Mouse (Mus musculus) embryonic facial prominence, embryonic 12.5 days (tissue): ENCODE results near the gene Samm50. TPM values are rescaled to one million over a fixed set of nuclear protein-coding genes. Genes with fewer than 3 reads are reported as not detected.

Experiments used
- ATAC-seq: fragments of 200-750 bp; cut with Nextera tagmentation; 2 replicates; pipeline ENCODE4 v1.8.0; 2017; ENCODE audit not compliant: insufficient number of reproducible peaks, insufficient read depth, low FRiP score, low TSS enrichment
- H3K27ac ChIP-seq: fragments of 300-500 bp; sonication (generic); 2 replicates; pipeline ENCODE4 v1.5.1; 2016; ENCODE audit warnings: mild to moderate bottlenecking
- H3K27me3 ChIP-seq: fragments of 300-500 bp; sonication (generic); 2 replicates; pipeline ENCODE4 v1.6.1; 2016; ENCODE audit warnings: mild to moderate bottlenecking, moderate library complexity
- H3K36me3 ChIP-seq: fragments of 300-500 bp; sonication (generic); 2 replicates; pipeline ENCODE4 v1.6.1; 2016; ENCODE audit warnings: mild to moderate bottlenecking
- H3K4me1 ChIP-seq: fragments of 300-500 bp; sonication (generic); 2 replicates; pipeline ENCODE4 v1.6.1; 2016
- H3K4me2 ChIP-seq: fragments of 300-500 bp; sonication (generic); replicated peaks from 2 replicates; pipeline ENCODE4 v1.6.1; 2016; ENCODE audit warnings: mild to moderate bottlenecking, moderate library complexity
- H3K4me3 ChIP-seq: fragments of 300-500 bp; sonication (generic); 2 replicates; pipeline ENCODE4 v1.5.1; 2016; ENCODE audit warnings: mild to moderate bottlenecking
- H3K9ac ChIP-seq: fragments of 300-500 bp; sonication (generic); 2 replicates; pipeline ENCODE4 v1.6.1; 2016; ENCODE audit warnings: mild to moderate bottlenecking, moderate library complexity
- H3K9me3 ChIP-seq: fragments of 300-500 bp; sonication (generic); 2 replicates; pipeline ENCODE4 v1.6.1; 2016; ENCODE audit warnings: mild to moderate bottlenecking, moderate library complexity
- WGBS: fragments of 180-500 bp; shearing (Covaris S2); methylation state at CpG from one replicate; pipeline ENCODE4 v1.1.7; 2016; 5-methylcytosine and 5-hydroxymethylcytosine counted together
- polyA plus RNA-seq: library from polyadenylated mRNA; unstranded; fragments of >200 nt; fragmentation: Nextera tagmentation; extraction: Ambion mirVana; gene quantifications from 2 replicates; pipeline ENCODE4 v1.2.1, GENCODE M21; 2016

Gene Samm50
- polyA plus RNA-seq, 1 experiment from 2014 or later, result 108 TPM

- H3K27ac ChIP-seq, result no peak overlapping the region
These were observed 53.1 kb downstream of the Samm50 start for GRCm38 (mm10) chr15:84245104-84245503.

GRCm38 (mm10) chr15:84246195-84246594 lies 54.2 kb downstream of the Samm50 start:
- no peak overlapping the region for H3K4me3 ChIP-seq
- H3K27ac ChIP-seq, result no peak overlapping the region
- no peaks in the 10 kb centered on the region for H3K27me3 ChIP-seq
- 90% methylated on average over 6 of the region's 6 CpGs for WGBS
- no peak for ATAC-seq
- no peaks in the 10 kb centered on the region for H3K36me3 ChIP-seq
- peaks cover 11% of the 10 kb centered on the region for H3K4me1 ChIP-seq
- H3K4me2 ChIP-seq, result no peak overlapping the region
- H3K9me3 ChIP-seq, result no peaks in the 10 kb centered on the region
- H3K9ac ChIP-seq, result no peak overlapping the region

More at GRCm38 (mm10) chr15:84245104-84245503, 53.1 kb downstream of the Samm50 start:
- Histone ChIP-seq H3K4me3 (no peak overlapping the region), H3K9me3 (no peaks in the 10 kb centered on the region), H3K27me3 (no peaks in the 10 kb centered on the region), H3K4me1 (peaks cover 10% of the 10 kb centered on the region), H3K36me3 (no peaks in the 10 kb centered on the region), H3K4me2 (no peak overlapping the region), H3K9ac (no peak overlapping the region)
- 78% methylated on average over 7 of the region's 7 CpGs for WGBS
- ATAC-seq, result no peak

- WGBS, result 94% methylated on average over 3 of the region's 3 CpGs
- Histone ChIP-seq H3K9ac (no peak overlapping the region), H3K4me2 (no peak overlapping the region), H3K36me3 (no peaks in the 10 kb centered on the region), H3K27me3 (no peaks in the 10 kb centered on the region), H3K4me3 (no peak overlapping the region), H3K9me3 (no peaks in the 10 kb centered on the region), H3K4me1 (0 out of 2 replicates have a peak, but pooled peaks cover 12% of the 10 kb centered on the region), H3K27ac (no peak overlapping the region)
- no peak for ATAC-seq
These were observed 55.3 kb downstream of the Samm50 start for GRCm38 (mm10) chr15:84247309-84247708.

- no peak overlapping the region for H3K4me3 ChIP-seq
- peak overlapping the region; percentile 55 for H3K27ac ChIP-seq
- H3K36me3 ChIP-seq, result no peaks in the 10 kb centered on the region
- H3K9ac ChIP-seq, result no peak overlapping the region
- no peak for ATAC-seq
- H3K4me2 ChIP-seq, result no peak overlapping the region
- 42% methylated on average over 13 of the region's 13 CpGs for WGBS
- H3K9me3 ChIP-seq, result no peaks in the 10 kb centered on the region
- peaks cover 22% of the 10 kb centered on the region for H3K4me1 ChIP-seq
- H3K27me3 ChIP-seq, result peaks cover 3% of the 10 kb centered on the region; the same call in 1 of the 2 replicates
These were observed 59.2 kb downstream of the Samm50 start for GRCm38 (mm10) chr15:84251227-84251626.

- H3K4me2 ChIP-seq, result no peak overlapping the region
- H3K4me3 ChIP-seq, result no peak overlapping the region
- no peak for ATAC-seq
- H3K9me3 ChIP-seq, result no peaks in the 10 kb centered on the region
- no peak overlapping the region for H3K27ac ChIP-seq
- peaks cover 31% of the 10 kb centered on the region for H3K4me1 ChIP-seq
- peaks cover 7% of the 10 kb centered on the region; the same call in 1 of the 2 replicates for H3K27me3 ChIP-seq
- no peaks in the 10 kb centered on the region for H3K36me3 ChIP-seq
- H3K9ac ChIP-seq, result no peak overlapping the region
- 91% methylated on average over 7 of the region's 7 CpGs for WGBS
These were observed 60.6 kb downstream of the Samm50 start for GRCm38 (mm10) chr15:84252645-84253044.

- no peak overlapping the region for H3K9ac ChIP-seq
- no peak for ATAC-seq
- peaks cover 7% of the 10 kb centered on the region; the same call in 1 of the 2 replicates for H3K27me3 ChIP-seq
- H3K27ac ChIP-seq, result no peak overlapping the region
- H3K4me2 ChIP-seq, result no peak overlapping the region
- H3K9me3 ChIP-seq, result no peaks in the 10 kb centered on the region
- H3K36me3 ChIP-seq, result no peaks in the 10 kb centered on the region
- H3K4me3 ChIP-seq, result no peak overlapping the region
- peaks cover 31% of the 10 kb centered on the region for H3K4me1 ChIP-seq
- WGBS, result 58% methylated on average over 11 of the region's 11 CpGs
These were observed 61.7 kb downstream of the Samm50 start for GRCm38 (mm10) chr15:84253757-84254156.

- H3K36me3 ChIP-seq, result no peaks in the 10 kb centered on the region
- H3K4me2 ChIP-seq, result no peak overlapping the region
- no peaks in the 10 kb centered on the region for H3K9me3 ChIP-seq
- ATAC-seq, result no peak
- peaks cover 7% of the 10 kb centered on the region; the same call in 1 of the 2 replicates for H3K27me3 ChIP-seq
- H3K27ac ChIP-seq, result no peak overlapping the region
- H3K4me1 ChIP-seq, result peaks cover 31% of the 10 kb centered on the region
- H3K4me3 ChIP-seq, result no peak overlapping the region
- WGBS, result 65% methylated on average over 8 of the region's 8 CpGs
- no peak overlapping the region for H3K9ac ChIP-seq
These were observed 62.3 kb downstream of the Samm50 start for GRCm38 (mm10) chr15:84254387-84254786.

GRCm38 (mm10) chr15:84256254-84256850 lies 64.3 kb downstream of the Samm50 start:
- H3K4me3 ChIP-seq, result no peak overlapping the region
- 78% methylated on average over 12 of the region's 12 CpGs for WGBS
- peaks cover 7% of the 10 kb centered on the region; the same call in 1 of the 2 replicates for H3K27me3 ChIP-seq
- no peaks in the 10 kb centered on the region for H3K36me3 ChIP-seq
- no peak overlapping the region for H3K27ac ChIP-seq
- H3K4me1 ChIP-seq, result peaks cover 25% of the 10 kb centered on the region
- H3K4me2 ChIP-seq, result no peak overlapping the region
- H3K9ac ChIP-seq, result no peak overlapping the region
- H3K9me3 ChIP-seq, result no peaks in the 10 kb centered on the region
- no peak for ATAC-seq

GRCm38 (mm10) chr15:84256864-84257263 lies 64.8 kb downstream of the Samm50 start:
- H3K9ac ChIP-seq, result no peak overlapping the region
- WGBS, result 92% methylated on average over 5 of the region's 5 CpGs
- no peaks in the 10 kb centered on the region for H3K9me3 ChIP-seq
- H3K27ac ChIP-seq, result no peak overlapping the region
- H3K4me1 ChIP-seq, result peaks cover 20% of the 10 kb centered on the region
- no peak overlapping the region for H3K4me2 ChIP-seq
- H3K36me3 ChIP-seq, result no peaks in the 10 kb centered on the region
- H3K4me3 ChIP-seq, result no peak overlapping the region
- ATAC-seq, result no peak
- H3K27me3 ChIP-seq, result peaks cover 7% of the 10 kb centered on the region; the same call in 1 of the 2 replicates

- H3K9me3 ChIP-seq, result no peaks in the 10 kb centered on the region
- H3K4me3 ChIP-seq, result no peak overlapping the region
- H3K4me1 ChIP-seq, result peaks cover 12% of the 10 kb centered on the region; the same call in 1 of the 2 replicates
- H3K36me3 ChIP-seq, result no peaks in the 10 kb centered on the region
- no peak overlapping the region for H3K9ac ChIP-seq
- no peak overlapping the region for H3K27ac ChIP-seq
- no peak overlapping the region for H3K4me2 ChIP-seq
- 64% methylated on average over 9 of the region's 9 CpGs for WGBS
- H3K27me3 ChIP-seq, result peaks cover 7% of the 10 kb centered on the region; the same call in 1 of the 2 replicates
- ATAC-seq, result no peak
These were observed 66.7 kb downstream of the Samm50 start for GRCm38 (mm10) chr15:84258602-84259355.

GRCm38 (mm10) chr15:84260123-84260822 lies 68.2 kb downstream of the Samm50 start:
- ATAC-seq, result peak; percentile 31; the same call in 1 of the 2 replicates
- H3K4me3 ChIP-seq, result no peak overlapping the region

More at GRCm38 (mm10) chr15:84260123-84260822, 68.2 kb downstream of the Samm50 start:
- Histone ChIP-seq H3K36me3 (no peaks in the 10 kb centered on the region), H3K27ac (no peak overlapping the region), H3K4me1 (0 out of 2 replicates have a peak, but pooled peaks cover 12% of the 10 kb centered on the region), H3K9ac (no peak overlapping the region), H3K9me3 (no peaks in the 10 kb centered on the region), H3K4me2 (0 out of 2 replicates have a peak overlapping the region, but pooled peaks have one; percentile 16), H3K27me3 (peaks cover 7% of the 10 kb centered on the region; the same call in 1 of the 2 replicates)
- 32% methylated on average over 22 of the region's 22 CpGs for WGBS
